Mouse (Mus musculus) embryonic fibroblast, embryonic 13.5 days (primary cell): ENCODE results near the gene Mrps7. TPM values are rescaled to one million over a fixed set of nuclear protein-coding genes. Genes with fewer than 3 reads are reported as not detected.

Experiments used
- H3K27ac ChIP-seq: 2 replicates; pipeline ENCODE4 v1.5.1; 2012; ENCODE audit warnings: low read length, control low read depth, inconsistent platforms; ENCODE audit not compliant: insufficient read depth
- H3K4me1 ChIP-seq: 2 replicates; pipeline ENCODE4 v1.6.1; 2011; ENCODE audit warnings: low read length; ENCODE audit not compliant: control insufficient read depth, insufficient read depth
- H3K4me3 ChIP-seq: 2 replicates; pipeline ENCODE4 v1.5.1; 2011; ENCODE audit warnings: mild to moderate bottlenecking, control low read depth, low read length; ENCODE audit not compliant: insufficient read depth
- CTCF ChIP-seq: IDR thresholded peaks from 2 replicates; pipeline ENCODE4 v1.5.1; 2011; ENCODE audit warnings: mild to moderate bottlenecking, control low read depth, low read length, moderate library complexity, borderline replicate concordance; ENCODE audit not compliant: insufficient read depth
- POLR2A ChIP-seq: IDR thresholded peaks from 2 replicates; pipeline ENCODE4 v1.6.1; 2011; ENCODE audit warnings: low read depth, mild to moderate bottlenecking, control low read depth, low read length, moderate library complexity
- polyA plus RNA-seq: library from polyadenylated mRNA; stranded (reverse); fragments of >200 nt; gene quantifications from 2 replicates; pipeline ENCODE4 v1.2.4, GENCODE M21; 2011; ENCODE audit warnings: low read depth; ENCODE audit not compliant: missing spikeins, insufficient read length

The Mrps7 gene
- polyA plus RNA-seq, 1 experiment: 31.0 TPM

- H3K4me3 ChIP-seq: no peak overlapping the region
These were observed 43.7 kb downstream of the Mrps7 start for GRCm38 (mm10) chr11:115647459-115647858.

GRCm38 (mm10) chr11:115649706-115650105, 46.0 kb downstream of the Mrps7 start:
- Histone ChIP-seq H3K27ac (no peak overlapping the region), H3K4me1 (0 out of 2 replicates have a peak, but pooled peaks cover 5% of the 10 kb centered on the region), H3K4me3 (no peak overlapping the region)
- TF ChIP-seq POLR2A (no peak), CTCF (no peak)

More at GRCm38 (mm10) chr11:115647459-115647858, 43.7 kb downstream of the Mrps7 start:
- no peak for TF ChIP-seq POLR2A
- no peak for TF ChIP-seq CTCF
- no peaks in the 10 kb centered on the region for H3K4me1 ChIP-seq
- no peak overlapping the region for H3K27ac ChIP-seq

DNA sequence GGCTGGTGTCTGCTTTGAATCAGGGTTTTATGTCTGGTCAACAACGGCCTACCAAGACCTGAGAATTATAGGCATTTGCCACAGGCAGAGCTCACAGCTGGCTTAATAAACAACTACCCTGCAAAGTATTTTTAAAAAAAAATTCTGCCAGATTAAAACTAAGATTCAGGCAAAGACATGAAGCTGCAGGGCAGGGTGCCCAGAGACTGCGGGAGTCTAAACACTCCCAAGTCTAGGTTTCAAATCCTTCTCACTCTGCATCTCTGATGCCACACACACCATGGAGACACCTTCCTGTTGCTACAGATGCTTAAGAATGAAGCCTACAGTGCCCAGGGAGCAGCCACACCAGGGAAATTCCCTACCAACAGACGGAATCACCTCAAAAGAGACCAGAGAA, 48.0 kb downstream of the Mrps7 start:
- H3K4me3 ChIP-seq: no peak overlapping the region
- 0 out of 2 replicates have a peak, but pooled peaks cover 5% of the 10 kb centered on the region for H3K4me1 ChIP-seq
- TF ChIP-seq CTCF (no peak), POLR2A (no peak)
- no peak overlapping the region for H3K27ac ChIP-seq

- Histone ChIP-seq H3K4me1 (0 out of 2 replicates have a peak, but pooled peaks cover 5% of the 10 kb centered on the region), H3K27ac (no peak overlapping the region), H3K4me3 (no peak overlapping the region)
- TF ChIP-seq POLR2A (no peak), CTCF (no peak)
These were observed 49.5 kb downstream of the Mrps7 start for GRCm38 (mm10) chr11:115653194-115653593.

GRCm38 (mm10) chr11:115654128-115654527, 50.4 kb downstream of the Mrps7 start:
- H3K4me1 ChIP-seq: 0 out of 2 replicates have a peak, but pooled peaks cover 5% of the 10 kb centered on the region
- H3K4me3 ChIP-seq: no peak overlapping the region
- TF ChIP-seq POLR2A (no peak), CTCF (no peak)
- no peak overlapping the region for H3K27ac ChIP-seq

Other genes with a start within 250 kb of the Mrps7 start
- gene Hid1, start 236.2 kb upstream of the Mrps7 start, polyA plus RNA-seq: 3.2 and 5.9 TPM in 2 replicates
- gene Cdr2l, start 222.0 kb upstream of the Mrps7 start, polyA plus RNA-seq: 24.2 and 29.5 TPM in 2 replicates
- gene Mrpl58, start 200.2 kb upstream of the Mrps7 start, polyA plus RNA-seq: 35.3 and 46.6 TPM in 2 replicates
- 334 and 405 TPM in 2 replicates for gene Atp5h, start 184.0 kb upstream of the Mrps7 start, polyA plus RNA-seq
- 15.9 and 18.2 TPM in 2 replicates for gene Kctd2, start 183.8 kb upstream of the Mrps7 start, polyA plus RNA-seq
- gene Trim80, start 163.4 kb upstream of the Mrps7 start, polyA plus RNA-seq: not detected in 2 replicates
- gene Slc16a5, start 141.5 kb upstream of the Mrps7 start, polyA plus RNA-seq: not detected in 2 replicates
- gene Armc7, start 128.3 kb upstream of the Mrps7 start, polyA plus RNA-seq: 7.1 and 8.2 TPM in 2 replicates
- 54.2 and 76.2 TPM in 2 replicates for gene Nt5c, start 112.1 kb upstream of the Mrps7 start, polyA plus RNA-seq
- 141 and 164 TPM in 2 replicates for gene Jpt1, start 89.5 kb upstream of the Mrps7 start, polyA plus RNA-seq
- 408 and 505 TPM in 2 replicates for gene Sumo2, start 67.6 kb upstream of the Mrps7 start, polyA plus RNA-seq
- 68.0 and 81.1 TPM in 2 replicates for gene Nup85, start 39.5 kb upstream of the Mrps7 start, polyA plus RNA-seq
- gene Gga3, start 126 bp downstream of the Mrps7 start, polyA plus RNA-seq: 17.0 and 30.3 TPM in 2 replicates
- 22.3 and 26.6 TPM in 2 replicates for gene Mif4gd, start 9.0 kb downstream of the Mrps7 start, polyA plus RNA-seq
- gene Slc25a19, start 24.4 kb downstream of the Mrps7 start, polyA plus RNA-seq: 13.6 and 14.0 TPM in 2 replicates
- 61.1 and 69.3 TPM in 2 replicates for gene Grb2, start 104.7 kb downstream of the Mrps7 start, polyA plus RNA-seq
- gene Tmem94, start 161.5 kb downstream of the Mrps7 start, polyA plus RNA-seq: 15.1 and 17.4 TPM in 2 replicates
- 10.0 and 13.1 TPM in 2 replicates for gene Caskin2, start 209.7 kb downstream of the Mrps7 start, polyA plus RNA-seq
- 10.1 and 12.2 TPM in 2 replicates for gene Tsen54, start 210.8 kb downstream of the Mrps7 start, polyA plus RNA-seq
- gene Llgl2, start 220.1 kb downstream of the Mrps7 start, polyA plus RNA-seq: 3.0 and 3.7 TPM in 2 replicates